Mouse (Mus musculus): Measurements from ENCODE around the gene Svip. TPM values are rescaled to one million over a fixed set of nuclear protein-coding genes. Genes with fewer than 3 reads are reported as not detected.

Gene Svip
- total RNA-seq, 1 experiment, result 3.3 TPM

DNA sequence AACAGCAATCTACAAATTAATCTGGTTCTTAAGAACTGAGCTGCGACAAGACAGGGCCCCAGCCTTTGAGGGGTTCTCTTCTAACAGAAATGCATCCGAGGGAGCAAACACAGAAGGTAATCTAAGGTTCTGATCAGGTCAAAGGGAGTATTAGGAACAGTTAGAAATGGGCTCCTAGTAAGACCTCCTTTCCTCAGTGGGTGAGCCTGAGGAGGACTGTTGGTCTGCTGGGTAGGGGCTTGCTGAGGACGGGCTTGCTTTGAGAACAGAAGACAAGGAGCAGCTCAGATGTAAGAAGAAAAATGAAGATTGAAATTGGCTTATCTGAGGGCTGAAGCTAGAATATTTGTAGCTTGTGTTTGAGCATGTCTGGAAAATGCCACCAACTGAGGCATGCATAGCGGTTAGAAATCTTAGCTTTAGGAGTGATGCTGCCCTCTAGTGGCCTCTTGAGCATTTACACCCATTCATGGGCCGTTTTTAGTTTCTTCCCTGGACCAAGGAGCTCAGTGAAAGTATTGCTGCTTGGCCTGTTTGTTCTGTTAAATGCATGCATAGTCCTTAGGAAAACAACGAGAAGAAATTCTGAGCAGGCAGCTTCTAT, 33.5 kb downstream of the Svip start:
- no peak overlapping the region for H3K27ac ChIP-seq (ENCODE audit: insufficient read depth, low read depth, low read length, poor library complexity, severe bottlenecking)
- in situ Hi-C loops (cut with MboI; ENCODE audit: low sequenced_read_pairs in 2 of 2, unreplicated experiment in 2 of 2), result loop anchor here in 1 of 2 experiments (25.0 kb wide), 1 partner anchor 335 kb away; no protein-coding TSS in a partner anchor
- DNase-seq (ENCODE audit: low read depth, low spot score), result peak; percentile 40
- H3K4me3 ChIP-seq (ENCODE audit: insufficient read depth in 1 of 2, low read depth in 1 of 2, low read length in 2 of 2, poor library complexity in 1 of 2, severe bottlenecking in 1 of 2), result no peak overlapping the region
- TF ChIP-seq CHD2 (IDR thresholded peaks at IDR 0.05; ENCODE audit: low read depth, low read length) (no peak), MAFK (IDR thresholded peaks at IDR 0.05; ENCODE audit: insufficient read depth, low read depth, low read length) (no peak), ZC3H11A (IDR thresholded peaks at IDR 0.05; ENCODE audit: borderline replicate concordance, low read depth, low read length) (peak; percentile 21; the same call in 1 of the 2 replicates), ZNF384 (IDR thresholded peaks at IDR 0.05; ENCODE audit: low read depth, low read length) (no peak), HCFC1 (IDR thresholded peaks at IDR 0.05; ENCODE audit: borderline replicate concordance, insufficient read depth, low read length) (no peak)
- H3K9me3 ChIP-seq (ENCODE audit: control insufficient read depth, insufficient read depth, low read depth, low read length), result no peaks in the 10 kb centered on the region
- H3K36me3 ChIP-seq (ENCODE audit: control insufficient read depth, insufficient read depth, low read length, poor library complexity, severe bottlenecking), result no peaks in the 10 kb centered on the region
- H3K9ac ChIP-seq (ENCODE audit: insufficient read depth, low read depth, low read length, poor library complexity, severe bottlenecking), result no peak overlapping the region
- no peaks in the 10 kb centered on the region for H3K4me1 ChIP-seq (ENCODE audit: control insufficient read depth in 2 of 2, insufficient read depth in 2 of 2, low read length in 2 of 2, poor library complexity in 1 of 2)

DNA sequence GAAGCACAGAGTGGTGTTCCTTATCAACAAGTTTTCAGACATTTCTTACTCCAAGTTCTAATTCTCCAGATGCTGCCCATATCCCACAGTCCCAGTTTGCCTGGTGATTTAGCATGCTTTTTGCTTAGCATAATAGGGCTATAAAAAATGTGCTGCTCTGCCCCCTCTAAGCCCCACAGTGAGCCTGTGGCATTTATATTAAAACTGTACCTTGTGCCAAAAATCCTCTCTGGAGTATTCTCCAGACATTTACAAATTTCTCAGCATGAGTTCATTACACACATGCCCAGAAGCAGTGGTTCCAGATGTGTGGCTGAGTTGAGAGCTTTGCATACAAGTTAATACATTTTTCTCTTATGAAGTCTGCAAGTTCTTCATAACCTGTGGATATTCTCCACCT, 36.4 kb downstream of the Svip start:
- Histone ChIP-seq H3K36me3 (ENCODE audit: control insufficient read depth, insufficient read depth, low read length, poor library complexity, severe bottlenecking) (no peaks in the 10 kb centered on the region), H3K27ac (ENCODE audit: insufficient read depth, low read depth, low read length, poor library complexity, severe bottlenecking) (no peak overlapping the region), H3K9ac (ENCODE audit: insufficient read depth, low read depth, low read length, poor library complexity, severe bottlenecking) (no peak overlapping the region), H3K4me1 (ENCODE audit: control insufficient read depth in 2 of 2, insufficient read depth in 2 of 2, low read length in 2 of 2, poor library complexity in 1 of 2) (no peaks in the 10 kb centered on the region), H3K4me3 (ENCODE audit: insufficient read depth in 1 of 2, low read depth in 1 of 2, low read length in 2 of 2, poor library complexity in 1 of 2, severe bottlenecking in 1 of 2) (no peak overlapping the region), H3K9me3 (ENCODE audit: control insufficient read depth, insufficient read depth, low read depth, low read length) (no peaks in the 10 kb centered on the region)
- in situ Hi-C loops (cut with MboI; ENCODE audit: low sequenced_read_pairs in 2 of 2, unreplicated experiment in 2 of 2), result loop anchor here in 1 of 2 experiments (25.0 kb wide), 1 partner anchor 332 kb away; no protein-coding TSS in a partner anchor
- no peak for DNase-seq (ENCODE audit: low read depth, low spot score)
- TF ChIP-seq CHD2 (IDR thresholded peaks at IDR 0.05; ENCODE audit: low read depth, low read length), result no peak
- no peak for TF ChIP-seq ZC3H11A (IDR thresholded peaks at IDR 0.05; ENCODE audit: borderline replicate concordance, low read depth, low read length)
- TF ChIP-seq ZNF384 (IDR thresholded peaks at IDR 0.05; ENCODE audit: low read depth, low read length), result no peak
- TF ChIP-seq HCFC1 (IDR thresholded peaks at IDR 0.05; ENCODE audit: borderline replicate concordance, insufficient read depth, low read length), result no peak
- TF ChIP-seq MAFK (IDR thresholded peaks at IDR 0.05; ENCODE audit: insufficient read depth, low read depth, low read length), result no peak

DNA sequence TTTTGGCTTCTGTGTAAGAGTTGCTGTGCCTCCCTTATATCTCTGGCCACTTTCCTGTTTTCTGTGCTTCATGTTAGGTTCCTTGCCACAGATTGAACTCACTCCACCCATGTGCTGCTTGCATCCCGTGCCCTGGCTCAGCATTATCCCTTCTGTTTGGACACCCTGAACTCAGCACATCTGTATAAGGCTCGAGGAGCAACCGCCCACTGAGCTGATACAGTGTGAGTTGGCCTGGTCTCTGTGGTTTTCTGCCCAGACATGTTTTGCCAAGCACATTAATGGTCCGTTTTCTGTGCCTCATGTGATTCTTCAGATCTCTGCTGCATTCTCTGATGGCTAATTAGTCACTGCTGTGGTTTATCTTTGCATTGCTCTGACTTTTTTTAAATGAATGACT, 38.2 kb downstream of the Svip start:
- no peaks in the 10 kb centered on the region for H3K9me3 ChIP-seq (ENCODE audit: control insufficient read depth, insufficient read depth, low read depth, low read length)
- in situ Hi-C loops (cut with MboI; ENCODE audit: low sequenced_read_pairs in 2 of 2, unreplicated experiment in 2 of 2), result loop anchor here in 1 of 2 experiments (25.0 kb wide), 1 partner anchor 330 kb away; no protein-coding TSS in a partner anchor
- TF ChIP-seq HCFC1 (IDR thresholded peaks at IDR 0.05; ENCODE audit: borderline replicate concordance, insufficient read depth, low read length), result no peak
- no peak for TF ChIP-seq MAFK (IDR thresholded peaks at IDR 0.05; ENCODE audit: insufficient read depth, low read depth, low read length)
- no peak for TF ChIP-seq ZNF384 (IDR thresholded peaks at IDR 0.05; ENCODE audit: low read depth, low read length)
- no peak for TF ChIP-seq ZC3H11A (IDR thresholded peaks at IDR 0.05; ENCODE audit: borderline replicate concordance, low read depth, low read length)
- no peak for TF ChIP-seq CHD2 (IDR thresholded peaks at IDR 0.05; ENCODE audit: low read depth, low read length)
- DNase-seq (ENCODE audit: low read depth, low spot score), result no peak
- no peaks in the 10 kb centered on the region for H3K36me3 ChIP-seq (ENCODE audit: control insufficient read depth, insufficient read depth, low read length, poor library complexity, severe bottlenecking)
- no peaks in the 10 kb centered on the region for H3K4me1 ChIP-seq (ENCODE audit: control insufficient read depth in 2 of 2, insufficient read depth in 2 of 2, low read length in 2 of 2, poor library complexity in 1 of 2)
- no peak overlapping the region for H3K9ac ChIP-seq (ENCODE audit: insufficient read depth, low read depth, low read length, poor library complexity, severe bottlenecking)
- H3K27ac ChIP-seq (ENCODE audit: insufficient read depth, low read depth, low read length, poor library complexity, severe bottlenecking), result no peak overlapping the region
- H3K4me3 ChIP-seq (ENCODE audit: insufficient read depth in 1 of 2, low read depth in 1 of 2, low read length in 2 of 2, poor library complexity in 1 of 2, severe bottlenecking in 1 of 2), result no peak overlapping the region

DNA sequence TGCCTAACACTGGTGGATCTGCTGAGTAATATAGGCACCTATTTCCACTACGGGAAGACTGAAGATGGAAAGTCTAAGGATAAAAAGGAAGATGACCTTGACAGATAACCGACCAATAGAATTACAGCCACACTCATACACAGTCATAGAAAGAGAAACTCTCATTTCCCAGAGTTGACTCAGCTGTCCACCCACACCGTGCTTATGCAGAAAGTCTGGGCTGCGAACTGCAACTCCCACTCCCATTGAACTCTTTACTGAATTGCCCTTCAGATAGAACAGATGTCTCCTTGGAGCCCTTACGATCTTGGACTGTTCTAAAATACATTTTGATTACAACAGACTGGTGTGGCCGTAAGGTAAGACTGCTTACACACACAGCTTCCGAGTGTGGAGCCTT, 41.1 kb downstream of the Svip start:
- Histone ChIP-seq H3K4me3 (ENCODE audit: insufficient read depth in 1 of 2, low read depth in 1 of 2, low read length in 2 of 2, poor library complexity in 1 of 2, severe bottlenecking in 1 of 2) (no peak overlapping the region), H3K27ac (ENCODE audit: insufficient read depth, low read depth, low read length, poor library complexity, severe bottlenecking) (no peak overlapping the region), H3K9me3 (ENCODE audit: control insufficient read depth, insufficient read depth, low read depth, low read length) (no peaks in the 10 kb centered on the region), H3K9ac (ENCODE audit: insufficient read depth, low read depth, low read length, poor library complexity, severe bottlenecking) (no peak overlapping the region), H3K36me3 (ENCODE audit: control insufficient read depth, insufficient read depth, low read length, poor library complexity, severe bottlenecking) (no peaks in the 10 kb centered on the region), H3K4me1 (ENCODE audit: control insufficient read depth in 2 of 2, insufficient read depth in 2 of 2, low read length in 2 of 2, poor library complexity in 1 of 2) (no peaks in the 10 kb centered on the region)
- no peak for DNase-seq (ENCODE audit: low read depth, low spot score)
- no peak for TF ChIP-seq HCFC1 (IDR thresholded peaks at IDR 0.05; ENCODE audit: borderline replicate concordance, insufficient read depth, low read length)
- no peak for TF ChIP-seq CHD2 (IDR thresholded peaks at IDR 0.05; ENCODE audit: low read depth, low read length)
- TF ChIP-seq ZNF384 (IDR thresholded peaks at IDR 0.05; ENCODE audit: low read depth, low read length), result no peak
- no peak for TF ChIP-seq ZC3H11A (IDR thresholded peaks at IDR 0.05; ENCODE audit: borderline replicate concordance, low read depth, low read length)
- TF ChIP-seq MAFK (IDR thresholded peaks at IDR 0.05; ENCODE audit: insufficient read depth, low read depth, low read length), result no peak
- in situ Hi-C loops (cut with MboI; ENCODE audit: low sequenced_read_pairs in 2 of 2, unreplicated experiment in 2 of 2), result loop anchor here in 1 of 2 experiments (25.0 kb wide), 1 partner anchor 327 kb away; no protein-coding TSS in a partner anchor

All from ES-E14 (cell line).